Mouse (Mus musculus): ENCODE results near the gene Mog. TPM values are rescaled to one million over a fixed set of nuclear protein-coding genes. Genes with fewer than 3 reads are reported as not detected.
"Not testable (repeated sequence)": the region's sequence is repeated elsewhere in the genome, so short reads cannot be mapped to it uniquely, and the experiment has no call there.

Mog gene
- total RNA-seq, 2 experiments from 2014 or later, result 3.7 to 11.2 TPM

- peak; percentile 59 to 77 for DNase-seq (ENCODE audit: extremely low spot score in 1 of 2, low spot score in 2 of 2)
- intact Hi-C loops (cut with DNase I), result loop anchor here (5.0 kb wide), 2 partner anchors 45 kb away; partner anchors contain the start of genes Gabbr1, Znrd1 and Znrd1as
Observed at GRCm38 (mm10) chr17:37002364-37003330, 20.6 kb downstream of the Mog start.

DNA sequence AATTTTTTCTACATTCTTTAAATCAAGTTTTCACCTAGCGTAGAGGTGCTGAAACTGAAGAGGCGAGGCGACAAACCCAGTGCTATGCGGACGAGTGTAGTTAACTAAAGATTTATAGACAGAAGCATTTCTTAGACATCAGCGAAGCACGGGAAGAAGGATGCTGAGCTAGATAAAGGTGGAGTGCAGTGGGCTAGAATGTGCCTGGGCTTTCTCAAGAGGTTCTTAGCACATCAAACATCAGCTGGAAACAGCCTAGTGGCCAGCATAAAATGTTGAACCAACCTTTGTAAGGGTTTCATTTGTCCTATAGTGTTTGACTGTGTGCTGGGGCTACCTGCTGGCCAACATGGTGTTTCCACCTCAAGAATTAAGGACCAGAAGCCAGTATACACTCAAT, 22.3 kb downstream of the Mog start, which contains the start of gene Zfp57:
Gene Zfp57, plus strand, starts transcription at position 301 of the 400 bp plus-strand sequence.
- intact Hi-C loops (cut with DNase I), result loop anchor here (5.0 kb wide), 2 partner anchors 44 to 46 kb away; partner anchors contain the start of genes Gabbr1, Znrd1 and Znrd1as

DNA sequence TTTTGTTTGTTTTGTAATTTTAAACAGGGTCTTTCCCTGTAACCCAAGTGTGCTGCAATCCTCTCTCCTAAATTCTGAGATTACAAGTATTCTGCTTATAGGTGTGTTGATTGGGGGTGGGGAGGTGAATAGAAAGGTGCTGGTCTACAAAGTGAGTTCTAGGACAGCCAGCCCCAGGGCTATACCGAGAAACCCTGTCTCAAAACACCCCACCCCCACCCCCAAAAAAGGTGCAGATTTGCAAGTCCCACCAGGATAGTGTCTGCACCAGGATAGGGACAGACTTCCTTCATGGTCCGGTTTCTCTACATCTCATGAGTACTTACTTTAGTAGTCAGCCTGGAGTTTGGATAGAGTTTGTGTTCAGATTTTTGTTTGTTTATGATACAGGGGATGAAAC, 24.7 kb downstream of the Mog start:
- intact Hi-C loops (cut with DNase I), result no loop called here
- no peak for DNase-seq (ENCODE audit: extremely low spot score in 1 of 2, low spot score in 2 of 2)

More for the DNA sequence above, 22.3 kb downstream of the Mog start, which contains the start of gene Zfp57:
- DNase-seq (ENCODE audit: extremely low spot score in 1 of 2, low spot score in 2 of 2), result no peak

DNA sequence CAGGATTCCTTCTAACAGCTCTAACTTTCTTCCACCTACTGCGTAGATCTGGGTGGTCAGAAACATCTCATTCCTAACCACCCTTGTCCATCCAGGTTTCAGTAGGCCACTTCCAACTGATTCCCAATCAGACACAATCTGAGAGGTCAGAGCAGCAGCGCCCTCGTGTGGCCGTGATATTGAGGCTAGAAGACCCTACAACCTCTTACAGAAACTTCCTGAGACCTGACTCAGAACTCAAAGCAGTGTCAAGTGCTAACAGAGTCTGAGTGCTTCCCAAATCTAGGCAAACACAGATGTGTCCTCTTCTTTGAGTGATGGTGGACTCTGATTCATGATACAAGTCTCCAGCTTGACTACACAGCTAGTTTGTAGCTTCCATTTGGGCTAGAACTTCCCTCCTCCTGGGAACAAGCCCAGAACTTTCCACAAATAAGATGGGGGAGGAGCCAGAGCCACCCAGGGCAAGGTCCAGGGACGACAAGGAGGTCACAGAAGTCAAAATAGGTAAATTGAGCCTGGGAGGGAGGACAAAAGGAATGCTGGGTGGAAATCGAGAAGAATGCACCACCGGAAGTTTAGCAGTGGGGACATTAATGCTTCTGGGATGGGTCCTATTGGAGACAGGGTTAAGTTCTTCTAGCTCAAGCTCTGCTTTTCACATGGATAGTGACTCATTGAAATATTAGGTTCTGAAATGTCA, 26.0 kb downstream of the Mog start:
- peak; percentile 43 to 81 for DNase-seq (ENCODE audit: extremely low spot score in 1 of 2, low spot score in 2 of 2)
- intact Hi-C loops (cut with DNase I), result no loop called here

- intact Hi-C loops (cut with DNase I), result no loop called here
- DNase-seq (ENCODE audit: extremely low spot score in 1 of 2, low spot score in 2 of 2), result no peak
Observed at GRCm38 (mm10) chr17:36995448-36995847, 27.8 kb downstream of the Mog start.

- no peak for DNase-seq (ENCODE audit: extremely low spot score in 1 of 2, low spot score in 2 of 2)
Observed at GRCm38 (mm10) chr17:36994528-36994927, 28.7 kb downstream of the Mog start.

DNA sequence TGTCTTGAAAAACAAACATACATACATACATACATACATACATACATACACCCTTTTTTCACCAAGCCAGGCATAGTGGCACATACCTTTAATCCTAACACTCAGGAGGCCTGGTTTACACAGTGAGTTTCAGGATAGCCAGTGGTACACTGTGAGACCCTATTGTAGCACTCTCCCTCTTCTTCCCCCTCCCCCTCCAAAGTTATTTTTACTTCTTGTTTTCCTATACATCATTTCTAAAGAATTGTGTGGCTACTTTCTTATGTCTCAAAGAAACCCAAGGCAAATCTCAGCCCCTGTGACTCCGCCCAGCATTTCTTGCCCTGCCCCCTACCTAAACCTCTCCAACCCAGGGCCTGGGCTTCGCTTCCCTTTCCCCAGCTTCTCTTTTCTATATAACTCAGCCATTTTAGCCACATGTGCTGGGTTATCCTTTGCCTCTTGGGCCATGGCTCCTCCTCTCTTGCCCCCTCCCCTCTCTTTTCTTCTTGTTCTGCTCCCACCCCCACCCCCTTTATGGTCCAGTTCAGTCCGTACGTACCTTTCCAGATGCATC, 29.4 kb downstream of the Mog start:
- intact Hi-C loops (cut with DNase I), result no loop called here
- DNase-seq (ENCODE audit: extremely low spot score in 1 of 2, low spot score in 2 of 2), result no peak

More at GRCm38 (mm10) chr17:36994528-36994927, 28.7 kb downstream of the Mog start:
- intact Hi-C loops (cut with DNase I), result no loop called here

DNA sequence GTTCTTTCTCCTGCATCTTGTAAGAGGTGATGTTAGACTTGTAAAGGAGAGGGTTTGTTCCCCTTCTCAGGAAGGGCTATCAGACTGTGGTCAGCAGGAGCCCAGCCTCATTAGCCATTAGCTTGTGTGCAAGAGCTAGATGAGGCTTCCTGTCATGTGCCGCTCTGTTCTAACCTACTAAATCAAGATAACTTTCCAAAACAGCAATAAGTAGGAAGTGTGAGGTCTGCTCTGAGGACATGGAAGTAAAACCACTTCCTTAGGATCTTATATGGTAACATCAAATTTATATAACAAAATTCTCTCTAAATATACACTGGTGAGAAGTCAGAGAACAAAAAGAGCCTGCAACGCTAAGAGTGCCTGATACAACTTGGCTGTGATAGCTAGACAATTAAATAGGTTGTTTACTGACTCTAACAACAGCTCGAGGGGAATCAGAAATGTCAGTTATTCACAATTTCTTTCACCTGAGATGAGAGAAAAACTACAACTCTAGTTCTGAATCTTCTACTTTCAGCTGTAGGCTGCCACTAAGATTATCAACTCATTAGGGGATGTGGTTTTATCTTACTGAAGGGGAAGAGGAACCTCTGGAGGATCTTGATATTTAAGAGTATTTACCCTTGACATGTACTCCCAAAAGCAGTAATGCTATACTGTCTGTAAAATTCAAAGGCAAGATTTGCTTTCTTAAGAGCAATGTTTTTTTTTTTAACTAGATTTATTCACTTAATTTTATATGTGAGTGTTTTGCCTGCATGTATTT, 30.7 kb downstream of the Mog start:
- no peak for DNase-seq (ENCODE audit: extremely low spot score in 1 of 2, low spot score in 2 of 2)
- intact Hi-C loops (cut with DNase I), result no loop called here

- DNase-seq (ENCODE audit: extremely low spot score in 1 of 2, low spot score in 2 of 2); intact Hi-C loops (cut with DNase I): not testable (repeated sequence)
Observed at GRCm38 (mm10) chr17:36990630-36991029, 32.6 kb downstream of the Mog start.

GRCm38 (mm10) chr17:36989437-36989836, 33.8 kb downstream of the Mog start, which contains the start of gene H2-M5:
Gene H2-M5, minus strand, starts transcription at chr17:36989537.
- intact Hi-C loops (cut with DNase I), result no loop called here
- no peak for DNase-seq (ENCODE audit: extremely low spot score in 1 of 2, low spot score in 2 of 2)

- DNase-seq (ENCODE audit: extremely low spot score in 1 of 2, low spot score in 2 of 2), result peak in 1 of 2 experiments; percentile 32
- intact Hi-C loops (cut with DNase I), result no loop called here
Observed at GRCm38 (mm10) chr17:36988475-36988874, 34.7 kb downstream of the Mog start.

GRCm38 (mm10) chr17:36982253-36983155, 40.7 kb downstream of the Mog start:
- intact Hi-C loops (cut with DNase I), result no loop called here
- no peak for DNase-seq (ENCODE audit: extremely low spot score in 1 of 2, low spot score in 2 of 2)

DNA sequence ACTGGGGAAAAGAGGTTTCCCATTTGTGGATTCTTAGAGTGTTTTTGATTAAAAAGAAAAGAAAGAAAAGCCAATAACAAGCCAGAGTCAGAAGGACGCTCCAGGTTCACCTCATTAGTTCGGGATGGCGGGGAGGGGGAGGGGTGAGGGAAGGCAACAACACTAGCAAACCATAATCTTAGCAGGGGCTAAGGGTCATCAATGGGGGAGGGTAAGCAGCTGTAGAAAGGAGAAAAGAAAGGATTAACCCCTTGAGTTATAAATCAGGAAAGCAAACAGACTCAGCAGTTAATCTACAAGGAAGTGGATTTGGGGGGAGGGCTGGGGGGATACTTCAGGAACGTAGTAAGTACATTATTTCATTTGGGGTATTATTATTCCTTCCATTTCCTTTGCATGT, 41.4 kb downstream of the Mog start:
- intact Hi-C loops (cut with DNase I), result no loop called here
- no peak for DNase-seq (ENCODE audit: extremely low spot score in 1 of 2, low spot score in 2 of 2)

GRCm38 (mm10) chr17:36981221-36981813, 41.9 kb downstream of the Mog start, which contains the start of gene 2410137M14Rik:
Gene 2410137M14Rik, minus strand, starts transcription at chr17:36981237.
- intact Hi-C loops (cut with DNase I), result no loop called here
- DNase-seq (ENCODE audit: extremely low spot score in 1 of 2, low spot score in 2 of 2), result no peak

DNA sequence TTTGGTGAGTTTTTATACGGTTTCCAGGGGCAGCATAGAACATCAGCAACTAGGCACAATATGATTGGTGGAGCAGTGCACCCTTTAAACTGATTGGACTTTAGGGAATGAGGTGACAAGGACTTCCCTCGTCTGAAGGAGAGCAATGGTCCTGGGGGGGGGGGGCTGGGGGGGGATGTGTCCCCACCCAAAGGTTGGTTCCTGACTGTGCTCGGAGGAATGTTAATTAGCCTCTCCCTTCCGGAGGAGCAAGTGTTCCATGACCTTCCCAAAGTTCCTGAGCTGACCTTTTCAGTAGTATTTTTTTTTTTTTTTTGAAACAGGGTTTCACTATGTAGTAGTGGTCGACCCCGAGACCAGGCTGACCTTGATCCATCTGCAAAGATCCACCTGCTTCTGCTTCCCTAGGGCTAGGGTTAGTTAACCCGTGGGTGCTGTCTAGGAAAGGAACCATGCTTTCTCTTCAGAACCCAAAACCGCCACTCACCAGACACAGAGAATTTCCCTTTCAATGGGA, 49.9 kb downstream of the Mog start:
- intact Hi-C loops (cut with DNase I), result no loop called here

GRCm38 (mm10) chr17:36972791-36973190, 50.4 kb downstream of the Mog start:
- no peak for DNase-seq (ENCODE audit: extremely low spot score in 1 of 2, low spot score in 2 of 2)
- intact Hi-C loops (cut with DNase I), result no loop called here

More for the DNA sequence above, 49.9 kb downstream of the Mog start:
- DNase-seq (ENCODE audit: extremely low spot score in 1 of 2, low spot score in 2 of 2), result no peak
